Mouse (Mus musculus) spleen, postnatal 14 days (tissue): ENCODE measurements around the gene Dynlt3.
A peak's percentile ranks its signal among the peaks of the same experiment; 100 is the strongest.
"Not testable (repeated sequence)": the region's sequence is repeated elsewhere in the genome, so short reads cannot be mapped to it uniquely, and the experiment has no call there.

ENCODE experiments used
- DNase-seq, 2 experiments: peaks; one replicate each; pipeline ENCODE4 v3.0.0; 2021 to 2022; ENCODE audit warnings: low spot score in 2 of 2

The Dynlt3 gene

GRCm38 (mm10) chrX:9662391-9663111, at the start of gene Dynlt3:
TSS of gene Dynlt3 (minus strand) at chrX:9663003.
- DNase-seq: peak; percentile 38 to 55

GRCm38 (mm10) chrX:9699815-9700214, 37.0 kb upstream of the Dynlt3 start:
- no peak for DNase-seq

GRCm38 (mm10) chrX:9695997-9696396, 33.2 kb upstream of the Dynlt3 start:
- no peak for DNase-seq

DNA sequence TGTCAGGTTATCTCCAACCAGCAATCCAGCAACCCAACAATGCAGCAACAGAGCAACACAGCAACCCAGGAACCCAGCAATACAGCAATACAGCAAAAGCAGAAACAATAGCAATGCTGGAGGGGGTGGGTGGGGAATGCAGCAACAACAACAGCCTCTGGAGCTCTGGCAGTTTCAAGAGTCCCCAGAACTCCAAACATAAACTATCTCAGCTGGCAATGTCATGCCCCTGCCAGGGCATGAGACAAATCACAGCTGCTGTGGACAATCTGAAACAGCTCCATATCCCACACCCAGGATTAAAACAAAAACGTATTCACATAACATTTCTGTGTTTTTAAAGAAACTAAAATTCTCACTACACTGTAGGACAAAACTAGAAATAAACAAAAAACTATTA, 9.2 kb upstream of the Dynlt3 start:
- no peak for DNase-seq

- DNase-seq: no peak
Observed at GRCm38 (mm10) chrX:9671418-9671817, 8.6 kb upstream of the Dynlt3 start.

DNA sequence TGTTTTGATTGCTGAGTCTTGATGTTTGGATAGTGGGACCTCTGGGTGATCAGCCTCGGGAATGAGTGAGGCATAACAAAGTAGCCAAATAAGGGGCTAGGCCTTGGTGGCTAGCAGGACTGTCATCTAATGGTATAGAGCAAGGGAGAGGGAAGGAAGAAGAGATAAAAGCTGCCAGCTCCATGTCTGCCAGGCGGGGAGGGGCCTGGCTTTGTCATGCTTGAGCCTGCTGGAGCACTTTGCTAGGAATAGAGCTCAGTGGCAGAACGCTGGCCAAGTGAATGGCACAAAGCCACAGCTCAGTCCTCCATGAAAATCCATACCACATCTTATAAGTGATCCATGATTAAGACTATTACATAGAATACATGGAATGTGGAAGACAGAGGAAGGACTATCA, 10.0 kb downstream of the Dynlt3 start:
- DNase-seq: no peak

GRCm38 (mm10) chrX:9640594-9640993, 22.2 kb downstream of the Dynlt3 start:
- not testable (repeated sequence) for DNase-seq

DNA sequence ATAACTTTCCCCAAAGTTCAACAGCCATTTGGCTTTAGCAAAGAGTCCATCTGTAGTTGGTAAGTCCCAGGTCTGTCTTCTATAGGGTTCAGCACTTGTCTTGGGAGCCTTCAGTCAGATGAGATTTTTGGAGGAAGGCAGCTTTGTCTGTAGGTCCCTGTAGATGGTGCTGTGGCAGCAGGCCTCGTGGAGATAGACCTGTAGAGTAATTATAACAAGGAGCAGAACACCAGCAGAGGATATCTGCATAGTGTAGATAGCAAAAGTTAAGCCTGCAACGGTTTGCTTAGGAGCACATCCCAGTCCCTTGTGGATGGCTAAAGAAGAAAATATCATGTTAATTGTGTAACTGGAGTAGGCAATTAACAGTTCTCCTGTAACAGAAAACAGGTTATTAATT, 22.7 kb downstream of the Dynlt3 start:
- DNase-seq: not testable (repeated sequence)
